In genomic region chr5:143622623-143623150, GRCm38 (mm10) we compare ENCODE assay signal across 8 mouse cellular contexts. TPM values are rescaled to one million over a fixed set of nuclear protein-coding genes. Genes with fewer than 3 reads are reported as not detected.
DNase-seq lines count a peak whose midpoint lies in the region; ATAC-seq and TF ChIP-seq lines count a peak whose summit lies in the region.

No protein-coding gene starts in this region.

- no peak for TF ChIP-seq POLR2A in testis, adult 2 months (IDR thresholded peaks at IDR 0.05; ENCODE audit: control insufficient read depth, low read depth, low read length)

- no peaks in the 10 kb centered on the region for H3K27me3 ChIP-seq in testis, adult 2 months (ENCODE audit: control insufficient read depth, insufficient read depth, low read length)
- H3K27me3 ChIP-seq in hindbrain, postnatal 0 days (ENCODE audit: insufficient read depth, low read length) = no peaks in the 10 kb centered on the region
- H3K27me3 ChIP-seq in midbrain, postnatal 0 days (ENCODE audit: insufficient read depth, low read length) = no peaks in the 10 kb centered on the region

- H3K9me3 ChIP-seq in hindbrain, postnatal 0 days (ENCODE audit: low read length) = no peaks in the 10 kb centered on the region
- H3K9me3 ChIP-seq in midbrain, postnatal 0 days (ENCODE audit: low read length) = no peaks in the 10 kb centered on the region

- no peaks in the 10 kb centered on the region for H3K36me3 ChIP-seq in testis, adult 2 months (ENCODE audit: control insufficient read depth, insufficient read depth, low read length)
- no peaks in the 10 kb centered on the region for H3K36me3 ChIP-seq in hindbrain, postnatal 0 days (ENCODE audit: insufficient read depth, low read length)
- no peaks in the 10 kb centered on the region for H3K36me3 ChIP-seq in midbrain, postnatal 0 days (ENCODE audit: insufficient read depth, low read length)

- ATAC-seq in hindbrain, postnatal 0 days = peak; percentile 85
- ATAC-seq in midbrain, postnatal 0 days (ENCODE audit: low FRiP score) = peak; percentile 86

- H3K27ac ChIP-seq in testis, adult 2 months (ENCODE audit: control insufficient read depth, insufficient read depth, low read depth, low read length) = peak overlapping the region; percentile 86
- peak overlapping the region; percentile 85 for H3K27ac ChIP-seq in hindbrain, postnatal 0 days
- H3K27ac ChIP-seq in midbrain, postnatal 0 days (ENCODE audit: low read depth, low read length) = peak overlapping the region; percentile 69

- peaks cover 25% of the 10 kb centered on the region for H3K4me1 ChIP-seq in testis, adult 2 months (ENCODE audit: control insufficient read depth, insufficient read depth, low read length)
- H3K4me1 ChIP-seq in hindbrain, postnatal 0 days (ENCODE audit: insufficient read depth, low read length) = peaks cover 5% of the 10 kb centered on the region; the same call in 1 of the 2 replicates
- H3K4me1 ChIP-seq in midbrain, postnatal 0 days (ENCODE audit: insufficient read depth, low read length) = peaks cover 13% of the 10 kb centered on the region; the same call in 1 of the 2 replicates

- DNase-seq in adrenal gland, adult 2 months = peak; percentile 63
- DNase-seq in adrenal gland, postnatal 10 days = no peak
- no peak for DNase-seq in testis, postnatal 10 days (ENCODE audit: low spot score)
- DNase-seq in hindbrain, postnatal 0 days (ENCODE audit: low spot score) = no peak
- DNase-seq in midbrain, postnatal 0 days (ENCODE audit: low spot score) = no peak
- DNase-seq in embryo, embryonic 9.5 days (ENCODE audit: extremely low spot score) = no peak
- no peak for DNase-seq in gastrocnemius, postnatal 14 days

- no peak for TF ChIP-seq CTCF in testis, adult 2 months (IDR thresholded peaks at IDR 0.05; ENCODE audit: control insufficient read depth, insufficient read depth, insufficient replicate concordance, low read depth, low read length)
- TF ChIP-seq CTCF in hindbrain, postnatal 0 days (IDR thresholded peaks at IDR 0.05; ENCODE audit: low read depth) = no peak
- no peak for TF ChIP-seq CTCF in midbrain, postnatal 0 days (IDR thresholded peaks at IDR 0.05)

- under 1% methylated on average over 45 of the region's 48 CpGs for WGBS in hindbrain, postnatal 0 days
- WGBS in midbrain, postnatal 0 days = under 1% methylated on average over 36 of the region's 48 CpGs

- H3K4me3 ChIP-seq in testis, adult 2 months (ENCODE audit: control insufficient read depth, low read depth, low read length) = peak overlapping the region; percentile 94
- peak overlapping the region; percentile 76 for H3K4me3 ChIP-seq in hindbrain, postnatal 0 days (ENCODE audit: low read length)
- peak overlapping the region; percentile 76 for H3K4me3 ChIP-seq in midbrain, postnatal 0 days (ENCODE audit: low read depth, low read length)

- peak overlapping the region; percentile 74 for H3K9ac ChIP-seq in hindbrain, postnatal 0 days (replicated peaks; ENCODE audit: low read length)
- H3K9ac ChIP-seq in midbrain, postnatal 0 days (replicated peaks; ENCODE audit: low read length, poor library complexity, severe bottlenecking) = peak overlapping the region; percentile 80

- peak overlapping the region; percentile 88 for H3K4me2 ChIP-seq in hindbrain, postnatal 0 days (ENCODE audit: low read depth, low read length)
- H3K4me2 ChIP-seq in midbrain, postnatal 0 days (ENCODE audit: low read depth, low read length, poor library complexity, severe bottlenecking) = peak overlapping the region; percentile 72

- intact Hi-C loops in gastrocnemius, postnatal 14 days (cut with DNase I; ENCODE audit: low total_unique reads) = no loop called here

RNA-seq across cellular contexts. Expression of gene Cyth3, which starts 0.4 kb away (rescaled TPM):
- 100 to 1,000 TPM; 119 to 164 TPM for total RNA-seq in adrenal gland, adult 2 months (2021)
- 61.7 and 78.7 TPM in 2 replicates for polyA plus RNA-seq in adrenal gland, adult 2 months (2012; rRNA removed)
- 100 to 1,000 TPM; 123 to 151 TPM for total RNA-seq in adrenal gland, postnatal 10 days (2021)
- 22.5 and 24.0 TPM in 2 replicates for polyA plus RNA-seq in testis, adult 2 months (2012; rRNA removed)
- 43.3 and 43.6 TPM in 2 replicates for total RNA-seq in hindbrain, postnatal 0 days (2014; rRNA removed)
- 35.5 and 36.3 TPM in 2 replicates for polyA plus RNA-seq in hindbrain, postnatal 0 days (2015; fragmentation: Nextera tagmentation; extraction: Ambion mirVana)
- total RNA-seq in midbrain, postnatal 0 days (2014; rRNA removed) = 47.8 and 51.5 TPM in 2 replicates
- 34.1 and 35.4 TPM in 2 replicates for polyA plus RNA-seq in midbrain, postnatal 0 days (2015; fragmentation: Nextera tagmentation; extraction: Ambion mirVana)
- total RNA-seq in gastrocnemius, postnatal 14 days (2021) = 10 to 100 TPM; 33.5 to 39.5 TPM
